Mouse (Mus musculus) ovary, postnatal 36 days (tissue): Measurements from ENCODE around the gene Cdrt4.
A peak's percentile ranks its signal among the peaks of the same experiment; 100 is the strongest.

Experiments
- DNase-seq: peaks from one replicate; pipeline ENCODE4 v3.0.0; 2022; ENCODE audit warnings: low spot score, mixed read lengths

Gene Cdrt4

GRCm38 (mm10) chr11:62951012-62951411, at the start of gene Cdrt4:
Gene Cdrt4 (plus strand): TSS chr11:62951193.
- no peak for DNase-seq

GRCm38 (mm10) chr11:62901699-62902323, 49.2 kb upstream of the Cdrt4 start:
- DNase-seq: no peak

GRCm38 (mm10) chr11:62903871-62904495, 47.0 kb upstream of the Cdrt4 start:
- DNase-seq: no peak

DNA sequence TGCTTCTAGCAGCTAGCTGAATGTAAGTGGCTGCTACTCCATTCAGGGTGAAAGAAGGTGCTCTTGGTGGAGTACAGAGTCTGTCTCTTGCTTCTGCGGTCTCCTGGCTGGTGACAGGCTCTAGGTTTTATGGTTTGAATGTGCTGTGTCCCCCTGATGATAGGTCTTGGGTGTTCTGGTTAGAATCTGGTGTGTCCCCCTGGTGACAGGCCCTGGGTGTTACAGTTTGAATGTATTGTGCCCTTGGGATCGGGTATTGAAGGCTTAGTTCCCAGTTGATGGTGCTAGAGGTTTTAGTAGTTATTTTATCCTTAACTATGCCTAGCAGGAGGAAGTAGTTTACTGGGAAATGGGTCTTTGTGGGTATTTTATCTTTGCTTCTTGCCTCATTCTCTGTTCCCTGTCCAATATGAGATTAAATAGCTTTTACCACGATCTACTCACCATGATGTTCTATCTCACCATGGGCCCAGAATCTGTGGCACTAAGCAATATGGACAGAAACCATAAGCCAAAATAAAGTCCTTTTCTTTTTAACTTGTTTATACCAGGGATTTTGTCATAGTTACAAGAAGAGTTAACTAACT, 41.2 kb upstream of the Cdrt4 start:
- DNase-seq: no peak

- no peak for DNase-seq
Measured at GRCm38 (mm10) chr11:62911362-62911761, 39.6 kb upstream of the Cdrt4 start.

- no peak for DNase-seq
Measured at GRCm38 (mm10) chr11:62913141-62913540, 37.9 kb upstream of the Cdrt4 start.

DNA sequence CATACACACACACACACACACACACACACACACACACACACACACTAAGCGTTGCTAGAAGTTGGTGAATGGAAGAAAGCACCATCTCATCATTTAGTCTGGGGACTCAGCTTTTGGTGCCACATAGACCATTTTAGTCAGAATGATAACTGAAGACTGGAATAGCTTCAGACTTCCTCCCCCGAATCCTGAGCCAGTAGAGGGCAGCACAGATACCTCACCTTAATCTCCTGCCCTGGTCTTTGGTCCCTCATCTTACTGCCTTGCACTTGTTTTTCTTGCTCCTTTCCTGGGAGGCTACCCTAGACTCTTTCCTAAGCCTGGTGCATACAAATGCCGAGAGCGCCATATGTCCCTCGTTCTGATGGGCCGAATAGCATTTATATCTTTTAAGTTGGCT, 36.5 kb upstream of the Cdrt4 start:
- no peak for DNase-seq

- DNase-seq: no peak
Measured at GRCm38 (mm10) chr11:62915486-62915885, 35.5 kb upstream of the Cdrt4 start.

GRCm38 (mm10) chr11:62916765-62917164, 34.2 kb upstream of the Cdrt4 start:
- no peak for DNase-seq

DNA sequence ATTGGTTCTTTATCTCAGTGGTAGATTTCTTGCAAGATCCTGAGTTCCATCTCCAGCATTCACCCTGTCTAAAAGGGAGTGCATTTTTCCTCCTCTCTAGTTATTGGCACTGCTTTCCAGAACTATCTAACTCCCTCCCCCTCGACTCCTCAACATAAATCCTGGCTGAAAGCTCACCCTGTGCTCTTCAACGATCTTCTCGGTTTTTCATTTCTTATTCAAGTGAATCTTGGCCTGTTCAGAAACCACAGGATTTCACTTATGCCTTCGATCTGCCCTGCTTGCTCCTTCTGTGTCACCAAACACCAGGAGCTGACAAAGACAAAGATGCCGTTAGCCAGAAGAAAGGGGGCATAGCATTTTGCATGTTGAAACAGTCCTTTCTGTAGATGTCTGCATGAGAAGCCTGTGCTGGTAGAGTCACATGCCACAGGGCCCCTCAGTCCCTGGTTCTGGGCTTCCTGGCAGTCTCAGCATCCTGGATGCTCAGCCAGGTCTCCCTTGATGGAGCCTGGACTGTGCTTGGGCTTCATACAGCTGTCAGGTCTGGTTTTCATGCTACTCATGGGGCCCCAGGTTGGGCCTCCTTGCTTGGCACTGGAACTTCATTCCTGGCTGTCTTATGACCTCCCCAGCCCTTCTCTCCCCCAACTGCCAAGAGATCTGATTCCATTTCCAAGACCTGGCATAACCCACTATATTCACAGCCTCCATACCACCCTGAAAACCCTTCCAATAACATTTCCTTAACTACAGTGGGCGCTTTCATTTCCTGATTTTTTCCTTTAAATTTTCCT, 30.8 kb upstream of the Cdrt4 start:
- no peak for DNase-seq

GRCm38 (mm10) chr11:62920743-62921050, 30.3 kb upstream of the Cdrt4 start:
- DNase-seq: no peak

GRCm38 (mm10) chr11:62921052-62921977, 29.7 kb upstream of the Cdrt4 start:
- DNase-seq: peak; percentile 92

DNA sequence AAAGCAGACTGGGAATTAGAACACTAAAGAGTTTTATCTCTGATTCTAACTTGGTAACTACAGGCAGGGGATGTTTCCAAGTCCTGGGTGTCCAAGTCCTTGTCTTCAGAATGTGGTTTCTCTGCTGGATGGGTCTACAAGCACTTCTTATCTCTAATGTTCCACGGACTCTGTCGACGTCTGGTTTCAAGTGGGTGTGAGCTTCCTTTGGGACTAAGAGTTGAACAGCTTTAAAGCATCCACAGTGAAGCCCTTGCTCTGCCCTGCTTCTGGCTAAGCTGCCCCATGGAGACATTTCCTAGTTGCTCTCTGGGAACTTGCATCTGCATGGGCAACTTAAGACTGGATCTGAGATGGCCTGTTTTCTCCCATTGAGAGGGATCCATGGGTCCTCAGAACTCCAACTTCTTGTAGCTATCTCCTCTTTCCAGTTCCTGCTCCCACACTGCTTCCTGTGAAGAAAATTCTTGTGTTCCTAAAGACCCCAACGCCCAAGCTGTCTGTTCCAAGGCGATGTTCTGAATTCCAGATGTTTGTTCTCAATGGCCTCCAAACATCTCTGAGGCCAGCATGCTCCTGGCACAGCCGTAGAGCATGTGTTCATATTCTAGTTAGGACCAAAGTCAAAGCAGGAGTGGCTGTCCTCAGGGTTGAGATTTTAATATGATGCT, 26.8 kb upstream of the Cdrt4 start:
- DNase-seq: no peak

DNA sequence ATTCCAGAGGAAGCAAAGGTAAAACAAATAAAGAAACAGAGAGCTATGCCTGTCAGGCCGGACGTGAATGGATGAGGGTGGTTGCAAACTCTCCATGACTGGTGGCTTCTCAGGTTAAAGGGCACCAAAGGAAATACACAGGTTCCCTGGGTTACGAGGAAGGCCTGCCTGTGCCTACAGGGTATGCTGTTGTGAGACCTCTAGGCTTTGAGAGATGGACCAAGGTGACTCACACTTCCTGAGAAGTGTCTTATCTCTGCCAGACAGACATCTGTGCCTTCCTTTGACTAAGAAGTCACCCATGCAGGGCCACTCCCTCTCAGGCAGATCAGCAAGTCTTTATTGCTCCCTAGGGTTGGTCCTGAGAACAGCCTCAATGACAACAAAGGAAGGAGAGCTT, 21.2 kb upstream of the Cdrt4 start:
- DNase-seq: no peak

GRCm38 (mm10) chr11:62930574-62930973, 20.4 kb upstream of the Cdrt4 start:
- no peak for DNase-seq

- DNase-seq: no peak
Measured at GRCm38 (mm10) chr11:62931141-62931540, 19.9 kb upstream of the Cdrt4 start.

DNA sequence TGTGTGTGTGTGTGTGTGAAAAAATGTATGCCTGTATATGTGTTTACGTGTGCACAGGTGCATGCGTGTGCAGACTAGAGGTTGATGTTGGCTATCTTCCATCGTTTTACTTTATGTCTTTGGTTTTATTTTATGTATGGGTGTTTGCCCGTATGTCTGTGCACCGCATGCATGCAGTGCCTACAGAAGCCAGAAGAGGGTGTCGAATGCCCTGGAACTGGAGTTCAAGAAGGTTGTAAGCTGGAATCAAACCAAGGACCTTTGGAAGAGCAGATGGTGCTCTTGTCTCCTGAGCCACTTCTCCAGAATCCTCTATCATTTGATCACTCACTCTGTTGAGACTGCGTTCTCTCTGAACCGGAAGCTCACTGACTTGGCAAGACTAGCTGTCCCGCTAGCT, 17.9 kb upstream of the Cdrt4 start:
- no peak for DNase-seq

DNA sequence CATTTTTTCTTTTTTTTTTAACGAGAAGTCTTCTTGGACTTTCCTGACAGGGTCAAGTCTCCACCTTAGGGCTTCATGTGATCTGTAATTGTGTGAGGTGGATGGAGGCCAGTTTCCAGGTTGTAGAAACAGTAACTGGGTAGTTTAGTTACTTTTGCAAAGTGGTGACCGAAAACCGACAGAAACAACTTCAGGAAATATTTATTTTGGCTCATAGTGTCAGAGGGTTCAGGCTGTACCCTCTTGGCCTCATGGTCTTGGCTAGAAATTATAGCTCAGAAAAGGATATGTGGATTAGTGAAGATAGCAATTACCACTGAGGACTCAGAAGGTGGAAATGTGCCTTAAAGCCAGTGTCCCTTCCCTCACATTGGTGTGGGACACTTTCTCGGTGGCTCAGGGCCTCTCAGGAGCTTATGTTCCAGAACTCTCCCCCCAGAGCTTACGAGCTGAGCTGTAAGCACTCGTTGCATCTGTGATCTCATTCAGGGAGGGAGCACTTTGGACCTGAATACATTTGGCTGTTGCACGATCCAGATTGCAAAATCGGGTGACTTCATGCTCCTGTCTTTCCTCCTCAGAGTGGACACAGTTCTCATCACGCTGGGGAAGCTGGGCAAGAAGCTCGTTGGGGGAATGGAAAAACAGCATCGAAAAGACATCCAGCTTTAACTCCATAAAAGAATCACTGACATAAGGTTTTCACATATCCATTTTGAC, 16.0 kb upstream of the Cdrt4 start:
- DNase-seq: no peak

- DNase-seq: no peak
Measured at GRCm38 (mm10) chr11:62937986-62938385, 13.0 kb upstream of the Cdrt4 start.

DNA sequence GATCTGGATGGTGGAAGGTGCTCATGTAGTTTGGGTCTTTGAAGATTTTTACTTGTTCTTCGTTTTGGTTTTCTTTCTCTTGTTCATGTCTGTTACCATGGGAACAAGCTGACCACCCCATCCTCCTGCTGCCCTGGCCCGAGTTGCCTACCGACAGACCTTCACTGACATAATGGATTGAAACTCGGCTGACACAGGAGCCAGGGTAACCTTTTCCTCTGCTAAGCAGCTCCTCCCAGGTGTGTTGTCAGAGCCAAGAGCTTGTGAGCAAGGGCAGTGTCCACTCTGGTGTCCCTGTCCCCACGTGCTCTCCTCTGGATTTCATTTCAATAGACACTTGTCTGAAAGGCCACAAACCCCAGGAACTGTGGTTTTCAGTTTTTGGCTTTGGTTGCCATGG, 12.1 kb upstream of the Cdrt4 start:
- no peak for DNase-seq

DNA sequence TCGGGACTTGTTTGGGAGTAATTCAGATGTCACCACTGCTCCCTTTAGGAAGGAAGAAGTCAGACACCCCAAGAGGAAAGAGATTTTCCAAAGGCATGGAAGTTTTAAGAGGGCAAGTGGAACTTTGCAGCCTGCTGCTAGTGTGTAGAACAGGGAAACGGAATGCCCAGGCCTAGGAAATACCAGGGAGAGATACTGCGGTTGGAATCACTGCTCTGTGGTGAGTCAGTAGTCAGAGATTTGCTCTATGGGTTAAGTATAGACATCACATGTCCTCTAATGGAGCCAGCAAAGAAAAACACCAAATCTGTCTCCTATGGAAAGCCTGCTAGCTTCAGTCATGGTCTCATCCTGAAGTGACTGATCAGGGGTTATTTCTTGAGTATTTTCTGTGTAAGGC, 10.8 kb upstream of the Cdrt4 start:
- no peak for DNase-seq
